Mouse (Mus musculus) heart, embryonic 14.5 days (tissue): ENCODE results near the gene Ggnbp2. TPM values are rescaled to one million over a fixed set of nuclear protein-coding genes. Genes with fewer than 3 reads are reported as not detected.
A peak's percentile ranks its signal among the peaks of the same experiment; 100 is the strongest.

Source experiments
- ATAC-seq: fragments of 200-750 bp; cut with Nextera tagmentation; 2 replicates; pipeline ENCODE4 v1.8.0; 2017; ENCODE audit warnings: low read depth, moderate TSS enrichment; ENCODE audit not compliant: insufficient number of reproducible peaks, insufficient read depth, low FRiP score
- H3K27ac ChIP-seq, 2 experiments: fragments of 200-500 bp in 1 of 2; fragments of 300-500 bp in 1 of 2; sonication (generic) in 1 of 2; replicated peaks in 1 of 2; 2 replicates each; pipeline ENCODE4 v1.5.1; 2012 to 2014; ENCODE audit warnings: low read depth in 2 of 2, low read length in 2 of 2, control low read depth in 1 of 2, mild to moderate bottlenecking in 1 of 2, mixed read lengths in 1 of 2; ENCODE audit not compliant: control insufficient read depth in 1 of 2, insufficient read depth in 1 of 2
- H3K27me3 ChIP-seq: fragments of 300-500 bp; sonication (generic); 2 replicates; pipeline ENCODE4 v1.6.1; 2014; ENCODE audit warnings: mild to moderate bottlenecking, low read length, control low read depth; ENCODE audit not compliant: control insufficient read depth, insufficient read depth
- H3K36me3 ChIP-seq: fragments of 300-500 bp; sonication (generic); 2 replicates; pipeline ENCODE4 v1.6.1; 2014; ENCODE audit warnings: mild to moderate bottlenecking, control low read depth, low read length, mixed read lengths; ENCODE audit not compliant: control insufficient read depth, insufficient read depth
- H3K4me1 ChIP-seq, 2 experiments: fragments of 200-500 bp in 1 of 2; fragments of 300-500 bp in 1 of 2; sonication (generic) in 1 of 2; 2 replicates each; pipeline ENCODE4 v1.6.1; 2012 to 2014; ENCODE audit warnings: low read length in 2 of 2, control low read depth in 1 of 2, mixed read lengths in 1 of 2; ENCODE audit not compliant: control insufficient read depth in 2 of 2, insufficient read depth in 2 of 2
- H3K4me2 ChIP-seq: fragments of 300-500 bp; sonication (generic); 2 replicates; pipeline ENCODE4 v1.6.1; 2014; ENCODE audit warnings: mild to moderate bottlenecking, low read length
- H3K4me3 ChIP-seq, 2 experiments: fragments of 200-500 bp in 1 of 2; fragments of 300-500 bp in 1 of 2; sonication (generic) in 1 of 2; 2 replicates each; pipeline ENCODE4 v1.5.1; 2012 to 2014; ENCODE audit warnings: low read length in 2 of 2, mild to moderate bottlenecking in 2 of 2, control low read depth in 1 of 2, low read depth in 1 of 2, moderate library complexity in 1 of 2; ENCODE audit not compliant: control insufficient read depth in 1 of 2, insufficient read depth in 1 of 2
- H3K9ac ChIP-seq: fragments of 300-500 bp; sonication (generic); 2 replicates; pipeline ENCODE4 v1.6.1; 2014; ENCODE audit warnings: mild to moderate bottlenecking, low read length
- H3K9me3 ChIP-seq: fragments of 300-500 bp; sonication (generic); 2 replicates; pipeline ENCODE4 v1.6.1; 2016; ENCODE audit warnings: low read length, control low read depth; ENCODE audit not compliant: control insufficient read depth
- WGBS: fragments of 180-500 bp; shearing (Covaris S2); extraction: QIAGEN DNeasy Blood & Tissue Kit; methylation state at CpG from one replicate; pipeline ENCODE4 v1.1.7; 2014; 5-methylcytosine and 5-hydroxymethylcytosine counted together
- polyA plus RNA-seq: library from polyadenylated mRNA; unstranded; fragments of >200 nt; fragmentation: Nextera tagmentation; extraction: Ambion mirVana; gene quantifications from 2 replicates; pipeline ENCODE4 v1.2.1, GENCODE M21; 2014

Gene Ggnbp2
- polyA plus RNA-seq, 1 experiment from 2014 or later: 54.4 TPM

GRCm38 (mm10) chr11:84886767-84887511 is 16.3 kb upstream of the Ggnbp2 start:
- peaks cover 91% of the 10 kb centered on the region for H3K36me3 ChIP-seq
- H3K27me3 ChIP-seq: no peaks in the 10 kb centered on the region
- no peak overlapping the region for H3K4me3 ChIP-seq
- no peak overlapping the region for H3K9ac ChIP-seq
- no peak overlapping the region for H3K4me2 ChIP-seq
- WGBS: 89% methylated on average over 11 of the region's 11 CpGs
- H3K9me3 ChIP-seq: no peaks in the 10 kb centered on the region
- no peaks in the 10 kb centered on the region for H3K4me1 ChIP-seq
- no peak overlapping the region for H3K27ac ChIP-seq
- no peak for ATAC-seq

GRCm38 (mm10) chr11:84886236-84886635 is 15.6 kb upstream of the Ggnbp2 start:
- peaks cover 84% of the 10 kb centered on the region for H3K36me3 ChIP-seq
- WGBS: 87% methylated on average over 5 of the region's 5 CpGs
- no peak overlapping the region for H3K4me2 ChIP-seq

GRCm38 (mm10) chr11:84885238-84885637 is 14.6 kb upstream of the Ggnbp2 start:
- Histone ChIP-seq H3K27ac (no peak overlapping the region), H3K4me2 (no peak overlapping the region), H3K9me3 (no peaks in the 10 kb centered on the region), H3K4me1 (peaks cover 3 to 8% of the 10 kb centered on the region in 2 experiments; a peak in 2 of 4 replicates), H3K4me3 (no peak overlapping the region), H3K36me3 (peaks cover 77% of the 10 kb centered on the region), H3K9ac (no peak overlapping the region), H3K27me3 (no peaks in the 10 kb centered on the region)
- no peak for ATAC-seq
- 83% methylated on average over 4 of the region's 4 CpGs for WGBS

More at GRCm38 (mm10) chr11:84886236-84886635, 15.6 kb upstream of the Ggnbp2 start:
- Histone ChIP-seq H3K4me3 (no peak overlapping the region), H3K9me3 (no peaks in the 10 kb centered on the region), H3K27ac (no peak overlapping the region), H3K27me3 (no peaks in the 10 kb centered on the region), H3K4me1 (peaks cover 1 to 2% of the 10 kb centered on the region in 2 experiments; a peak in 2 of 4 replicates), H3K9ac (no peak overlapping the region)
- no peak for ATAC-seq

GRCm38 (mm10) chr11:84882346-84882745 is 11.7 kb upstream of the Ggnbp2 start:
- 95% methylated on average over 7 of the region's 7 CpGs for WGBS
- Histone ChIP-seq H3K4me1 (peaks cover 5 to 14% of the 10 kb centered on the region in 2 experiments; a peak in 3 of 4 replicates), H3K27ac (no peak overlapping the region), H3K36me3 (peaks cover 58% of the 10 kb centered on the region), H3K4me2 (no peak overlapping the region), H3K4me3 (no peak overlapping the region), H3K9ac (no peak overlapping the region), H3K27me3 (no peaks in the 10 kb centered on the region), H3K9me3 (no peaks in the 10 kb centered on the region)
- no peak for ATAC-seq

GRCm38 (mm10) chr11:84880971-84881370 is 10.4 kb upstream of the Ggnbp2 start:
- no peak for ATAC-seq
- Histone ChIP-seq H3K4me1 (peaks cover 5 to 14% of the 10 kb centered on the region in 2 experiments; a peak in 3 of 4 replicates), H3K27ac (peak overlapping the region; percentile 82 to 96), H3K4me3 (peak overlapping the region; percentile 79 to 92), H3K4me2 (peak overlapping the region; percentile 95), H3K27me3 (no peaks in the 10 kb centered on the region), H3K36me3 (peaks cover 50% of the 10 kb centered on the region), H3K9ac (peak overlapping the region; percentile 95), H3K9me3 (no peaks in the 10 kb centered on the region)
- 61% methylated on average over 9 of the region's 9 CpGs for WGBS

- Histone ChIP-seq H3K27me3 (no peaks in the 10 kb centered on the region), H3K4me3 (peak overlapping the region; percentile 79 to 92), H3K9ac (peak overlapping the region; percentile 95), H3K9me3 (no peaks in the 10 kb centered on the region), H3K36me3 (peaks cover 45% of the 10 kb centered on the region), H3K27ac (peak overlapping the region; percentile 82 to 96), H3K4me1 (peaks cover 5 to 14% of the 10 kb centered on the region in 2 experiments; a peak in 3 of 4 replicates), H3K4me2 (peak overlapping the region; percentile 95)
- ATAC-seq: peak; percentile 44
- under 1% methylated on average over 20 of the region's 24 CpGs for WGBS
Measured at GRCm38 (mm10) chr11:84880465-84880961, 9.9 kb upstream of the Ggnbp2 start.

- ATAC-seq: peak; percentile 91
- peaks cover 39% of the 10 kb centered on the region for H3K36me3 ChIP-seq
- H3K27ac ChIP-seq: peak within 1 kb of the TSS; percentile 82 to 96
- no peaks in the 10 kb centered on the region for H3K9me3 ChIP-seq
- under 1% methylated on average over 76 of the region's 81 CpGs for WGBS
- H3K4me2 ChIP-seq: peak within 1 kb of the TSS; percentile 95
- H3K27me3 ChIP-seq: no peaks in the 10 kb centered on the region
- peak within 1 kb of the TSS; percentile 79 to 92 for H3K4me3 ChIP-seq
- H3K4me1 ChIP-seq: peaks cover 5 to 14% of the 10 kb centered on the region in 2 experiments; a peak in 3 of 4 replicates
- H3K9ac ChIP-seq: peak within 1 kb of the TSS; percentile 95
Measured at GRCm38 (mm10) chr11:84879772-84880464, 9.3 kb upstream of the Ggnbp2 start, which contains the start of the genes Myo19 and Pigw. Myo19 (plus strand) TSS chr11:84880148. Pigw (minus strand) TSS chr11:84880285.
